Mouse (Mus musculus) liver, embryonic 14.5 days (tissue): ENCODE results near the gene Wasf3.

Source experiments
- CTCF ChIP-seq: IDR thresholded peaks from 2 replicates; pipeline ENCODE4 v1.5.1; 2016; ENCODE audit warnings: antibody characterized with exemption, low read depth, control low read depth
- EP300 ChIP-seq: IDR thresholded peaks from 2 replicates; pipeline ENCODE4 v1.6.1; 2016; ENCODE audit warnings: antibody characterized with exemption, low read depth

- no peak for TF ChIP-seq CTCF
- no peak for TF ChIP-seq EP300
These were observed 37.7 kb upstream of the Wasf3 start for GRCm38 (mm10) chr5:146347081-146347480.
